Mouse (Mus musculus): ENCODE results near the gene Dlat. TPM values are rescaled to one million over a fixed set of nuclear protein-coding genes. Genes with fewer than 3 reads are reported as not detected.

Dlat gene
- polyA plus RNA-seq, 1 experiment from 2014 or later = 26.1 TPM

- DNase-seq = peak; percentile 57
- Histone ChIP-seq H3K4me1 (ENCODE audit: insufficient read depth) (peaks cover 8% of the 10 kb centered on the region; the same call in 1 of the 2 replicates), H3K4me3 (ENCODE audit: low read depth, low read length) (0 out of 2 replicates have a peak overlapping the region, but pooled peaks have one; percentile 21), H3K36me3 (replicated peaks; ENCODE audit: insufficient read depth, low read length) (no peaks in the 10 kb centered on the region), H3K4me2 (ENCODE audit: low read depth, low read length) (peak overlapping the region; percentile 73), H3K9ac (replicated peaks) (no peak overlapping the region), H3K27ac (ENCODE audit: low read depth) (no peak overlapping the region), H3K27me3 (ENCODE audit: insufficient read depth, low read length) (peaks cover 38% of the 10 kb centered on the region), H3K9me3 (ENCODE audit: low read length) (no peaks in the 10 kb centered on the region)
- no peak for TF ChIP-seq EP300 (IDR thresholded peaks at IDR 0.05; ENCODE audit: low read depth)
- no peak for TF ChIP-seq CTCF (IDR thresholded peaks at IDR 0.05; ENCODE audit: low read depth)
- no peak for ATAC-seq
- 3% methylated on average over 12 of the region's 12 CpGs for WGBS (ENCODE audit: insufficient replicate concordance)
Measured at GRCm38 (mm10) chr9:50697706-50698041, 38.1 kb upstream of the Dlat start.

- peaks cover 38% of the 10 kb centered on the region for H3K27me3 ChIP-seq (ENCODE audit: insufficient read depth, low read length)
- no peaks in the 10 kb centered on the region for H3K36me3 ChIP-seq (replicated peaks; ENCODE audit: insufficient read depth, low read length)
- no peak overlapping the region for H3K9ac ChIP-seq (replicated peaks)
- H3K9me3 ChIP-seq (ENCODE audit: low read length) = no peaks in the 10 kb centered on the region
- 60% methylated on average over 12 of the region's 12 CpGs for WGBS (ENCODE audit: insufficient replicate concordance)
- no peak overlapping the region for H3K27ac ChIP-seq (ENCODE audit: low read depth)
- ATAC-seq (no peak), DNase-seq (no peak)
- no peak overlapping the region for H3K4me3 ChIP-seq (ENCODE audit: low read depth, low read length)
- H3K4me1 ChIP-seq (ENCODE audit: insufficient read depth) = peaks cover 8% of the 10 kb centered on the region; the same call in 1 of the 2 replicates
- TF ChIP-seq CTCF (IDR thresholded peaks at IDR 0.05; ENCODE audit: low read depth) (no peak), EP300 (IDR thresholded peaks at IDR 0.05; ENCODE audit: low read depth) (no peak)
- peak overlapping the region; percentile 73 for H3K4me2 ChIP-seq (ENCODE audit: low read depth, low read length)
Measured at GRCm38 (mm10) chr9:50696851-50697705, 37.5 kb upstream of the Dlat start.

- WGBS (ENCODE audit: insufficient replicate concordance) = 73% methylated on average over 6 of the region's 6 CpGs
- Histone ChIP-seq H3K27ac (ENCODE audit: low read depth) (no peak overlapping the region), H3K9me3 (ENCODE audit: low read length) (no peaks in the 10 kb centered on the region), H3K27me3 (ENCODE audit: insufficient read depth, low read length) (peaks cover 34% of the 10 kb centered on the region), H3K4me1 (ENCODE audit: insufficient read depth) (peaks cover 3% of the 10 kb centered on the region; the same call in 1 of the 2 replicates), H3K36me3 (replicated peaks; ENCODE audit: insufficient read depth, low read length) (no peaks in the 10 kb centered on the region), H3K4me2 (ENCODE audit: low read depth, low read length) (no peak overlapping the region), H3K4me3 (ENCODE audit: low read depth, low read length) (no peak overlapping the region), H3K9ac (replicated peaks) (no peak overlapping the region)
- TF ChIP-seq EP300 (IDR thresholded peaks at IDR 0.05; ENCODE audit: low read depth) (no peak), CTCF (IDR thresholded peaks at IDR 0.05; ENCODE audit: low read depth) (no peak)
- DNase-seq (no peak), ATAC-seq (no peak)
Measured at GRCm38 (mm10) chr9:50695153-50695552, 35.6 kb upstream of the Dlat start.

GRCm38 (mm10) chr9:50693631-50694030 lies 34.1 kb upstream of the Dlat start:
- Histone ChIP-seq H3K9ac (replicated peaks) (peak overlapping the region; percentile 35), H3K27me3 (ENCODE audit: insufficient read depth, low read length) (peaks cover 19% of the 10 kb centered on the region), H3K27ac (ENCODE audit: low read depth) (peak overlapping the region; percentile 89), H3K4me3 (ENCODE audit: low read depth, low read length) (peak overlapping the region; percentile 41), H3K36me3 (replicated peaks; ENCODE audit: insufficient read depth, low read length) (no peaks in the 10 kb centered on the region), H3K4me2 (ENCODE audit: low read depth, low read length) (peak overlapping the region; percentile 48), H3K4me1 (ENCODE audit: insufficient read depth) (peaks cover 3% of the 10 kb centered on the region; the same call in 1 of the 2 replicates), H3K9me3 (ENCODE audit: low read length) (no peaks in the 10 kb centered on the region)
- TF ChIP-seq CTCF (IDR thresholded peaks at IDR 0.05; ENCODE audit: low read depth) (peak; percentile 76), EP300 (IDR thresholded peaks at IDR 0.05; ENCODE audit: low read depth) (no peak)
- peak; percentile 75 for DNase-seq
- 15% methylated on average over 10 of the region's 10 CpGs for WGBS (ENCODE audit: insufficient replicate concordance)
- ATAC-seq = peak; percentile 80

- peak; percentile 87 for ATAC-seq
- peak overlapping the region; percentile 89 for H3K27ac ChIP-seq (ENCODE audit: low read depth)
- 26% methylated on average over 13 of the region's 13 CpGs for WGBS (ENCODE audit: insufficient replicate concordance)
- peak overlapping the region; percentile 35 for H3K9ac ChIP-seq (replicated peaks)
- no peaks in the 10 kb centered on the region for H3K9me3 ChIP-seq (ENCODE audit: low read length)
- H3K4me1 ChIP-seq (ENCODE audit: insufficient read depth) = peaks cover 3% of the 10 kb centered on the region; the same call in 1 of the 2 replicates
- peak overlapping the region; percentile 41 for H3K4me3 ChIP-seq (ENCODE audit: low read depth, low read length)
- peak; percentile 50 for DNase-seq
- H3K27me3 ChIP-seq (ENCODE audit: insufficient read depth, low read length) = peaks cover 13% of the 10 kb centered on the region
- no peaks in the 10 kb centered on the region for H3K36me3 ChIP-seq (replicated peaks; ENCODE audit: insufficient read depth, low read length)
- TF ChIP-seq EP300 (IDR thresholded peaks at IDR 0.05; ENCODE audit: low read depth) (no peak), CTCF (IDR thresholded peaks at IDR 0.05; ENCODE audit: low read depth) (no peak)
- peak overlapping the region; percentile 48 for H3K4me2 ChIP-seq (ENCODE audit: low read depth, low read length)
Measured at GRCm38 (mm10) chr9:50692626-50693580, 33.3 kb upstream of the Dlat start.
